Comparison of ENCODE assay signal across 15 mouse cellular contexts in the genomic region with DNA sequence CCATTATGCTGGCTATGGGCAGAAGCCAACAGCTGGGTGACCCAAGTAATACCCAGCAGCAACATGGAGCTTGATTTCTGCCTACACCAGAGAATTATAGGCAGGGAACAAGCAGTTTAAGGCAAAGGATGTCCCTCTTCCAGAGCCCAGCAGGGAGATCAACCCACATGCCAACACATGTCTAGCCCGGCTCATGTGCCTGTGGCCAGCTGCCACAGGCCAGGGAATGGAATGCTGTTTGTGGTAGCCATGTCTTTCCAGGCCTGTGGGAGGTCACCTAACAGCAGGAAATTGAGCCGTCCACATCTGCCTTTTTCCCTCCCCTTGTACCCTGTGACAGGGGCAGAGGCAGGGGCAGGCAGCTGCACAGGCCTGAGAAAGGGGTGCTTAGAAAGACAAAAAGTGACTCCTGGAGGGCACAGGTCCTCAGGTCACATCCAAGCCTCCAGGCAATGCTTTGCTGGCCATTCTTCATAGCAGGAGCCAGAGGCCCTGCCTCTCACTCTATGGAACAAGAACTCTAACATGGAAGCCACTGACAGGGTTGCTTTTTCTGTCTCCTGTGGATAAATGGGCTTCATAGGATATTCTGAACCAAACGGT.
DNase-seq lines count a peak whose midpoint lies in the region; ATAC-seq and TF ChIP-seq lines count a peak whose summit lies in the region.
"Had no signal": no experiment of that assay in that cellular context is flagged by ENCODE, and none has a peak within 500 bp of the region (broad histone marks: within the 10 kb centered on the region; RNA-seq: fewer than 3 reads in every experiment).

No protein-coding gene starts in this region.

- H3K27ac ChIP-seq in forebrain, embryonic 10.5 days, result peak overlapping the region; percentile 76
- no peak overlapping the region for H3K27ac ChIP-seq in forebrain, embryonic 14.5 days (ENCODE audit: low read depth, low read length)
- H3K27ac ChIP-seq in midbrain, embryonic 11.5 days (ENCODE audit: low read depth, low read length), result no peak overlapping the region
- H3K27ac ChIP-seq in midbrain, embryonic 16.5 days (ENCODE audit: low read length), result no peak overlapping the region
- no peak overlapping the region for H3K27ac ChIP-seq in embryonic facial prominence, embryonic 14.5 days (replicated peaks; ENCODE audit: low read depth, low read length)
- no peak overlapping the region for H3K27ac ChIP-seq in intestine, postnatal 0 days (ENCODE audit: low read depth, low read length)
- H3K27ac ChIP-seq: hindbrain, postnatal 0 days; limb, embryonic 15.5 days; neural tube, embryonic 13.5 days had no signal

- H3K4me3 ChIP-seq in forebrain, embryonic 10.5 days, result no peak overlapping the region
- H3K4me3 ChIP-seq in forebrain, embryonic 14.5 days (ENCODE audit: low read depth, low read length), result no peak overlapping the region
- H3K4me3 ChIP-seq in midbrain, embryonic 11.5 days (ENCODE audit: low read depth, low read length), result no peak overlapping the region
- no peak overlapping the region for H3K4me3 ChIP-seq in midbrain, embryonic 16.5 days (ENCODE audit: low read depth, low read length)
- no peak overlapping the region for H3K4me3 ChIP-seq in embryonic facial prominence, embryonic 14.5 days (ENCODE audit: low read depth, low read length)
- no peak overlapping the region for H3K4me3 ChIP-seq in intestine, postnatal 0 days (ENCODE audit: low read depth, low read length)
- H3K4me3 ChIP-seq: limb, embryonic 15.5 days; neural tube, embryonic 13.5 days had no signal

- no peak for TF ChIP-seq CTCF in intestine, postnatal 0 days (IDR thresholded peaks at IDR 0.05; ENCODE audit: low read depth)

- H3K27me3 ChIP-seq in forebrain, embryonic 10.5 days (ENCODE audit: poor library complexity, severe bottlenecking), result no peaks in the 10 kb centered on the region
- H3K27me3 ChIP-seq in forebrain, embryonic 14.5 days (replicated peaks; ENCODE audit: control insufficient read depth, insufficient read depth, low read length), result no peaks in the 10 kb centered on the region
- H3K27me3 ChIP-seq in midbrain, embryonic 11.5 days (ENCODE audit: control insufficient read depth, insufficient read depth, low read length), result no peaks in the 10 kb centered on the region
- H3K27me3 ChIP-seq in midbrain, embryonic 16.5 days (ENCODE audit: control insufficient read depth, insufficient read depth, low read depth, low read length), result no peaks in the 10 kb centered on the region
- H3K27me3 ChIP-seq in embryonic facial prominence, embryonic 14.5 days (replicated peaks; ENCODE audit: control insufficient read depth, insufficient read depth, low read length), result no peaks in the 10 kb centered on the region
- no peaks in the 10 kb centered on the region for H3K27me3 ChIP-seq in intestine, postnatal 0 days (replicated peaks; ENCODE audit: control insufficient read depth, insufficient read depth, low read length)
- H3K27me3 ChIP-seq: limb, embryonic 15.5 days; neural tube, embryonic 13.5 days had no signal

- no peaks in the 10 kb centered on the region for H3K36me3 ChIP-seq in forebrain, embryonic 10.5 days (replicated peaks)
- no peaks in the 10 kb centered on the region for H3K36me3 ChIP-seq in forebrain, embryonic 14.5 days (ENCODE audit: control insufficient read depth, insufficient read depth, low read length)
- H3K36me3 ChIP-seq in midbrain, embryonic 11.5 days (ENCODE audit: control insufficient read depth, insufficient read depth, low read length), result no peaks in the 10 kb centered on the region
- H3K36me3 ChIP-seq in midbrain, embryonic 16.5 days (ENCODE audit: control insufficient read depth, insufficient read depth, low read length), result no peaks in the 10 kb centered on the region
- no peaks in the 10 kb centered on the region for H3K36me3 ChIP-seq in embryonic facial prominence, embryonic 14.5 days (ENCODE audit: control insufficient read depth, insufficient read depth, low read length)
- H3K36me3 ChIP-seq in intestine, postnatal 0 days (ENCODE audit: control insufficient read depth, insufficient read depth), result no peaks in the 10 kb centered on the region
- H3K36me3 ChIP-seq: limb, embryonic 15.5 days; neural tube, embryonic 13.5 days had no signal

- peaks cover 35% of the 10 kb centered on the region for H3K4me1 ChIP-seq in forebrain, embryonic 10.5 days
- 0 out of 2 replicates have a peak, but pooled peaks cover 2% of the 10 kb centered on the region for H3K4me1 ChIP-seq in forebrain, embryonic 14.5 days (ENCODE audit: control insufficient read depth, insufficient read depth, low read length)
- H3K4me1 ChIP-seq in midbrain, embryonic 11.5 days (ENCODE audit: control insufficient read depth, insufficient read depth, low read length), result no peaks in the 10 kb centered on the region; the same call in 1 of the 2 replicates
- H3K4me1 ChIP-seq in midbrain, embryonic 16.5 days (ENCODE audit: control insufficient read depth, insufficient read depth, low read length), result no peaks in the 10 kb centered on the region
- H3K4me1 ChIP-seq in embryonic facial prominence, embryonic 14.5 days (ENCODE audit: control insufficient read depth, insufficient read depth, low read length), result peaks cover 22% of the 10 kb centered on the region
- no peaks in the 10 kb centered on the region for H3K4me1 ChIP-seq in intestine, postnatal 0 days (replicated peaks; ENCODE audit: control insufficient read depth, insufficient read depth, low read length)

- H3K9me3 ChIP-seq in forebrain, embryonic 10.5 days, result no peaks in the 10 kb centered on the region
- no peaks in the 10 kb centered on the region for H3K9me3 ChIP-seq in forebrain, embryonic 14.5 days (replicated peaks; ENCODE audit: control insufficient read depth, low read length)
- H3K9me3 ChIP-seq in midbrain, embryonic 11.5 days (ENCODE audit: control insufficient read depth, low read length), result no peaks in the 10 kb centered on the region
- no peaks in the 10 kb centered on the region for H3K9me3 ChIP-seq in midbrain, embryonic 16.5 days (replicated peaks; ENCODE audit: control insufficient read depth, low read length, poor library complexity, severe bottlenecking)
- H3K9me3 ChIP-seq in embryonic facial prominence, embryonic 14.5 days (ENCODE audit: control insufficient read depth, low read length), result no peaks in the 10 kb centered on the region
- no peaks in the 10 kb centered on the region for H3K9me3 ChIP-seq in intestine, postnatal 0 days (ENCODE audit: control insufficient read depth)
- H3K9me3 ChIP-seq: limb, embryonic 15.5 days; neural tube, embryonic 13.5 days had no signal

- H3K4me2 ChIP-seq in forebrain, embryonic 14.5 days (ENCODE audit: low read length), result no peak overlapping the region
- H3K4me2 ChIP-seq in midbrain, embryonic 11.5 days, result no peak overlapping the region
- H3K4me2 ChIP-seq in midbrain, embryonic 16.5 days (ENCODE audit: low read length), result no peak overlapping the region
- no peak overlapping the region for H3K4me2 ChIP-seq in embryonic facial prominence, embryonic 14.5 days (ENCODE audit: low read depth, low read length)
- H3K4me2 ChIP-seq in intestine, postnatal 0 days (replicated peaks; ENCODE audit: low read depth), result no peak overlapping the region
- H3K4me2 ChIP-seq: limb, embryonic 15.5 days; lung, embryonic 14.5 days; neural tube, embryonic 13.5 days had no signal

- DNase-seq in forebrain, embryonic 10.5 days (ENCODE audit: extremely low spot score, low spot score), result peak; percentile 22
- DNase-seq in forebrain, embryonic 14.5 days (ENCODE audit: low spot score), result no peak
- DNase-seq in midbrain, embryonic 11.5 days (ENCODE audit: low spot score, missing footprints), result peak; percentile 80
- DNase-seq in embryonic facial prominence, embryonic 14.5 days (ENCODE audit: low spot score), result peak; percentile 28
- DNase-seq in urinary bladder, adult 18-20 months (ENCODE audit: low spot score in 2 of 2), result no peak
- no peak for DNase-seq in testis, postnatal 10 days (ENCODE audit: low spot score)
- DNase-seq: kidney, adult 2 months; lung, embryonic 14.5 days; right cerebral cortex, postnatal 4 days; thymus, postnatal 14 days had no signal

- WGBS in forebrain, embryonic 10.5 days, result 45% methylated on average over 3 of the region's 3 CpGs
- 49% methylated on average over 3 of the region's 3 CpGs for WGBS in forebrain, embryonic 14.5 days
- WGBS in midbrain, embryonic 11.5 days, result 38% methylated on average over 3 of the region's 3 CpGs
- 46% methylated on average over 3 of the region's 3 CpGs for WGBS in midbrain, embryonic 16.5 days
- 27% methylated on average over 3 of the region's 3 CpGs for WGBS in embryonic facial prominence, embryonic 14.5 days
- WGBS in intestine, postnatal 0 days, result 63% methylated on average over 3 of the region's 3 CpGs

- no peak overlapping the region for H3K9ac ChIP-seq in forebrain, embryonic 14.5 days (ENCODE audit: low read length)
- H3K9ac ChIP-seq in midbrain, embryonic 11.5 days (ENCODE audit: low read length), result no peak overlapping the region
- no peak overlapping the region for H3K9ac ChIP-seq in midbrain, embryonic 16.5 days (ENCODE audit: low read depth, low read length)
- H3K9ac ChIP-seq in embryonic facial prominence, embryonic 14.5 days (ENCODE audit: low read depth, low read length), result no peak overlapping the region
- no peak overlapping the region for H3K9ac ChIP-seq in intestine, postnatal 0 days (ENCODE audit: low read depth, low read length)
- H3K9ac ChIP-seq: limb, embryonic 15.5 days; lung, embryonic 14.5 days; neural tube, embryonic 13.5 days had no signal

- no peak for ATAC-seq in forebrain, embryonic 14.5 days
- ATAC-seq in midbrain, embryonic 11.5 days (ENCODE audit: low FRiP score), result no peak
- ATAC-seq in midbrain, embryonic 16.5 days, result no peak
- no peak for ATAC-seq in embryonic facial prominence, embryonic 14.5 days (ENCODE audit: low read depth)
- no peak for ATAC-seq in intestine, postnatal 0 days
- ATAC-seq: hindbrain, postnatal 0 days had no signal

Comparison
In these comparisons a context has a peak if more than half of its experiments do, and no peak if none do; other contexts are left out.
1. DNase-seq: peak in forebrain, embryonic 10.5 days (single experiment), midbrain, embryonic 11.5 days (single experiment) and embryonic facial prominence, embryonic 14.5 days (single experiment); none in forebrain, embryonic 14.5 days (single experiment), urinary bladder, adult 18-20 months (0 of 2) and testis, postnatal 10 days (single experiment).